Mouse (Mus musculus): ENCODE data around the gene Osbpl11.

DNA sequence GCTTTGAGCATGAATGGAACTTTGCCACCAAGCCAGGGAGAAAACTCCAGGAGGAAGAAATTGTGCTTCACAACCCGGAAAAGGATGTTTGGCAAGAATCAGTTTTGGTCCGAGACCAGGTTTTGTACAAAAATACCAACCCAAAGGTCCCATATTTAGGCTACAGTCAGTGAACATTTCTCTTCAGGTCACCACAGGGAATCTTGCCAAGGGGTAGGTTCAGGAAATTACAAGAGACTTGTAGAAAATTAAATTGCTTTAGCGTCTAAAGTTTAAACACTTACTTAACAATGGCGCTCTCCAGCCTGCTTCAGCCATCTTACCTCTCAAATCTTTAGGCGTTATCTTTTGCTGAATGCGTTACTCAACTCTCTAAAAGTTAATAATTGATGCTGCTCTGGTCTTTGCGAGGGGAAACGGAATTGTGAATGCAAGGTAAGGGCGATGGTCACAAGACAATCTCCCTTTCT lies 65.8 kb downstream of the Osbpl11 start:
- TF ChIP-seq CTCF (IDR thresholded peaks at IDR 0.05; ENCODE audit: extremely low read depth, insufficient read depth, insufficient read length, insufficient replicate concordance) (no peak), POLR2A (IDR thresholded peaks at IDR 0.05; ENCODE audit: low read depth, low read length) (no peak)

All from spleen, adult 2 months (tissue).